Mouse (Mus musculus): Measurements from ENCODE around the gene Kazn. TPM values are rescaled to one million over a fixed set of nuclear protein-coding genes. Genes with fewer than 3 reads are reported as not detected.

Kazn gene
- polyA plus RNA-seq, 1 experiment from 2014 or later = 5.8 TPM

GRCm38 (mm10) chr4:142189960-142190359 is 49.2 kb downstream of the Kazn start:
- no peak for ATAC-seq (replicated peaks; ENCODE audit: extremely low read depth, insufficient read depth, low FRiP score)
- Histone ChIP-seq H3K4me3 (ENCODE audit: low read length) (no peak overlapping the region), H3K27ac (ENCODE audit: low read length) (no peak overlapping the region), H3K36me3 (ENCODE audit: control insufficient read depth, insufficient read depth) (no peaks in the 10 kb centered on the region), H3K27me3 (ENCODE audit: control insufficient read depth, insufficient read depth, low read length) (no peaks in the 10 kb centered on the region), H3K4me1 (ENCODE audit: control insufficient read depth, insufficient read depth, low read length) (no peaks in the 10 kb centered on the region), H3K9ac (ENCODE audit: low read length) (no peak overlapping the region), H3K9me3 (replicated peaks; ENCODE audit: control insufficient read depth, low read length) (0 out of 2 replicates have a peak, but pooled peaks cover 2% of the 10 kb centered on the region), H3K4me2 (ENCODE audit: low read depth, low read length) (no peak overlapping the region)
- whole genome bisulfite sequencing = 90% methylated on average over 8 of the region's 8 CpGs

GRCm38 (mm10) chr4:142188501-142188900 is 50.7 kb downstream of the Kazn start:
- WGBS = 89% methylated on average over 2 of the region's 2 CpGs
- H3K27ac ChIP-seq (ENCODE audit: low read length) = no peak overlapping the region
- H3K36me3 ChIP-seq (ENCODE audit: control insufficient read depth, insufficient read depth) = no peaks in the 10 kb centered on the region
- H3K27me3 ChIP-seq (ENCODE audit: control insufficient read depth, insufficient read depth, low read length) = no peaks in the 10 kb centered on the region
- no peak overlapping the region for H3K4me3 ChIP-seq (ENCODE audit: low read length)
- ATAC-seq (replicated peaks; ENCODE audit: extremely low read depth, insufficient read depth, low FRiP score) = no peak
- no peaks in the 10 kb centered on the region for H3K4me1 ChIP-seq (ENCODE audit: control insufficient read depth, insufficient read depth, low read length)
- no peak overlapping the region for H3K9ac ChIP-seq (ENCODE audit: low read length)
- 0 out of 2 replicates have a peak, but pooled peaks cover 2% of the 10 kb centered on the region for H3K9me3 ChIP-seq (replicated peaks; ENCODE audit: control insufficient read depth, low read length)
- H3K4me2 ChIP-seq (ENCODE audit: low read depth, low read length) = no peak overlapping the region

DNA sequence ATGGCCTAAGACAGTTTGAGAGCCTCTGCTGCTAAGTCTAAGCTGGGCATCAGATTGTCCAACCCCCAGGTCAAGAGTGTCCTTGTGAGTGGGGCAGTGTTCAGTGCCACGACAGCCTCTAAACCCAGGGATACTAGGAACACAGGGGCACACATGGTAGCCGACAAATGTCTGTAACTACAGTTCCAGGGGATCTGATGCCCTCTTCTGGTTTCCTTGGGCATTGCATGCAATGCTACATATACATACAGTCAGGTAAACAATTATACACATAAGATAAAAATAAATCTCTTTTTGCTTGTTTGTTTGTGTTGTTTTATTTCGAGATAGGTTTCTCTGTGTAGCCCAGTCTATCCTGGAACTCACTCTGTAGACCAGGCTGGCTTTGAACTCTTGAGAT is 53.0 kb downstream of the Kazn start:
- 93% methylated on average over 3 of the region's 3 CpGs for WGBS
- H3K4me2 ChIP-seq (ENCODE audit: low read depth, low read length) = no peak overlapping the region
- ATAC-seq (replicated peaks; ENCODE audit: extremely low read depth, insufficient read depth, low FRiP score) = no peak
- H3K4me3 ChIP-seq (ENCODE audit: low read length) = no peak overlapping the region
- H3K9me3 ChIP-seq (replicated peaks; ENCODE audit: control insufficient read depth, low read length) = 0 out of 2 replicates have a peak, but pooled peaks cover 2% of the 10 kb centered on the region
- H3K4me1 ChIP-seq (ENCODE audit: control insufficient read depth, insufficient read depth, low read length) = peaks cover 3% of the 10 kb centered on the region; the same call in 1 of the 2 replicates
- H3K27me3 ChIP-seq (ENCODE audit: control insufficient read depth, insufficient read depth, low read length) = no peaks in the 10 kb centered on the region
- H3K27ac ChIP-seq (ENCODE audit: low read length) = no peak overlapping the region
- H3K9ac ChIP-seq (ENCODE audit: low read length) = no peak overlapping the region
- H3K36me3 ChIP-seq (ENCODE audit: control insufficient read depth, insufficient read depth) = no peaks in the 10 kb centered on the region

- H3K27ac ChIP-seq (ENCODE audit: low read length) = no peak overlapping the region
Observed at GRCm38 (mm10) chr4:142185533-142185900, 53.7 kb downstream of the Kazn start.

GRCm38 (mm10) chr4:142184852-142185532 is 54.2 kb downstream of the Kazn start:
- 0 out of 2 replicates have a peak, but pooled peaks cover 2% of the 10 kb centered on the region for H3K9me3 ChIP-seq (replicated peaks; ENCODE audit: control insufficient read depth, low read length)
- peaks cover 15% of the 10 kb centered on the region for H3K4me1 ChIP-seq (ENCODE audit: control insufficient read depth, insufficient read depth, low read length)
- no peak overlapping the region for H3K4me3 ChIP-seq (ENCODE audit: low read length)
- H3K36me3 ChIP-seq (ENCODE audit: control insufficient read depth, insufficient read depth) = no peaks in the 10 kb centered on the region
- H3K4me2 ChIP-seq (ENCODE audit: low read depth, low read length) = no peak overlapping the region
- no peak overlapping the region for H3K27ac ChIP-seq (ENCODE audit: low read length)
- H3K27me3 ChIP-seq (ENCODE audit: control insufficient read depth, insufficient read depth, low read length) = no peaks in the 10 kb centered on the region
- no peak overlapping the region for H3K9ac ChIP-seq (ENCODE audit: low read length)
- 79% methylated on average over 13 of the region's 13 CpGs for WGBS
- ATAC-seq (replicated peaks; ENCODE audit: extremely low read depth, insufficient read depth, low FRiP score) = no peak

More at GRCm38 (mm10) chr4:142185533-142185900, 53.7 kb downstream of the Kazn start:
- peaks cover 9% of the 10 kb centered on the region for H3K4me1 ChIP-seq (ENCODE audit: control insufficient read depth, insufficient read depth, low read length)
- ATAC-seq (replicated peaks; ENCODE audit: extremely low read depth, insufficient read depth, low FRiP score) = no peak
- 86% methylated on average over 9 of the region's 9 CpGs for WGBS
- H3K36me3 ChIP-seq (ENCODE audit: control insufficient read depth, insufficient read depth) = no peaks in the 10 kb centered on the region
- H3K9me3 ChIP-seq (replicated peaks; ENCODE audit: control insufficient read depth, low read length) = 0 out of 2 replicates have a peak, but pooled peaks cover 2% of the 10 kb centered on the region
- H3K4me3 ChIP-seq (ENCODE audit: low read length) = no peak overlapping the region
- no peak overlapping the region for H3K9ac ChIP-seq (ENCODE audit: low read length)
- no peak overlapping the region for H3K4me2 ChIP-seq (ENCODE audit: low read depth, low read length)
- H3K27me3 ChIP-seq (ENCODE audit: control insufficient read depth, insufficient read depth, low read length) = no peaks in the 10 kb centered on the region

DNA sequence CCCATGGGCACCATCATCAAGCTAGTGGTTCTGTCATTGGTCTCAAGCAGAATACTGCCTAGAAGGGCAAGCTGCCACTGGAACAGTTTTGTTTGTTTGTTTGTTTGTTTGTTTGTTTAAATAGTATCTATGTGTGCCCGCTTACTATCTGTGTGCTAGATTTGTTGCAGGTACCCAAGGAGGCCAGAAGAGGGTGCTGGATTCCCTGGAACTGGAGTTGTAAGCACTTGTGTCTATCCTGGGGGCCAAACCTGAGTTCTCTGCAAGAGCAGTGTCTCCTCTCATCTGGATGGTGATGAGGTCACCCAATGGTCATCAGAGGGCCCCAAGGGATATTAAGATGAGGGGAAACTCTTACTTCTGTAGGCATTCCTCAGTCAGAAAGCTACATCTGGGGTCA is 55.6 kb downstream of the Kazn start:
- Histone ChIP-seq H3K36me3 (ENCODE audit: control insufficient read depth, insufficient read depth) (no peaks in the 10 kb centered on the region), H3K4me1 (ENCODE audit: control insufficient read depth, insufficient read depth, low read length) (peaks cover 29% of the 10 kb centered on the region), H3K27ac (ENCODE audit: low read length) (no peak overlapping the region), H3K9me3 (replicated peaks; ENCODE audit: control insufficient read depth, low read length) (0 out of 2 replicates have a peak, but pooled peaks cover 2% of the 10 kb centered on the region), H3K27me3 (ENCODE audit: control insufficient read depth, insufficient read depth, low read length) (no peaks in the 10 kb centered on the region), H3K4me2 (ENCODE audit: low read depth, low read length) (no peak overlapping the region), H3K4me3 (ENCODE audit: low read length) (no peak overlapping the region), H3K9ac (ENCODE audit: low read length) (no peak overlapping the region)
- ATAC-seq (replicated peaks; ENCODE audit: extremely low read depth, insufficient read depth, low FRiP score) = no peak
- 83% methylated on average over 1 of the region's 1 CpGs for WGBS

GRCm38 (mm10) chr4:142183015-142183414 is 56.2 kb downstream of the Kazn start:
- Histone ChIP-seq H3K4me1 (ENCODE audit: control insufficient read depth, insufficient read depth, low read length) (peaks cover 30% of the 10 kb centered on the region), H3K4me3 (ENCODE audit: low read length) (no peak overlapping the region)
- WGBS = 49% methylated on average over 3 of the region's 3 CpGs

DNA sequence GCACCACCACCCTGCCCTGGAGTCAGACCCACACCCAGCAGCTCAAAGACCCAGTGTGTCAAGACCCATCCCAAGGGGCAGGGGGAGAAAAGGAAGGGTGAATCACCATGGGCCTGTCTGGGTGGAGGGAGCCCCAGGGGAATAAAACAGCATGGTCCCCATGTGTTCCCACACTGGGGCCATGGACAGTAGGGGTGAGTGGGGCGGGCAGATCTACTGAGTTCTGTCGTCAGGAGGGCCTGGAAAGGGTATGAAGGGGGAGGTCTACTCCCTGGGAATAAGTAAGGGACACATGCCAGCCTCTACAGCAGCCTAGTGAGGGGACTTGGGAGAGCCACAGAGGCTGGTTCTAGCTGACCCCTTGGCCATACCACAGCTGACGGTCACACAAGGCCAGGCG is 57.6 kb downstream of the Kazn start:
- H3K27me3 ChIP-seq (ENCODE audit: control insufficient read depth, insufficient read depth, low read length) = no peaks in the 10 kb centered on the region
- 76% methylated on average over 4 of the region's 4 CpGs for WGBS
- H3K27ac ChIP-seq (ENCODE audit: low read length) = no peak overlapping the region
- no peak overlapping the region for H3K4me3 ChIP-seq (ENCODE audit: low read length)
- peaks cover 33% of the 10 kb centered on the region for H3K4me1 ChIP-seq (ENCODE audit: control insufficient read depth, insufficient read depth, low read length)
- ATAC-seq (replicated peaks; ENCODE audit: extremely low read depth, insufficient read depth, low FRiP score) = no peak
- H3K9ac ChIP-seq (ENCODE audit: low read length) = no peak overlapping the region
- H3K9me3 ChIP-seq (replicated peaks; ENCODE audit: control insufficient read depth, low read length) = 0 out of 2 replicates have a peak, but pooled peaks cover 6% of the 10 kb centered on the region
- H3K36me3 ChIP-seq (ENCODE audit: control insufficient read depth, insufficient read depth) = no peaks in the 10 kb centered on the region
- H3K4me2 ChIP-seq (ENCODE audit: low read depth, low read length) = no peak overlapping the region

More at GRCm38 (mm10) chr4:142183015-142183414, 56.2 kb downstream of the Kazn start:
- Histone ChIP-seq H3K9me3 (replicated peaks; ENCODE audit: control insufficient read depth, low read length) (0 out of 2 replicates have a peak, but pooled peaks cover 2% of the 10 kb centered on the region), H3K9ac (ENCODE audit: low read length) (no peak overlapping the region), H3K27me3 (ENCODE audit: control insufficient read depth, insufficient read depth, low read length) (no peaks in the 10 kb centered on the region), H3K36me3 (ENCODE audit: control insufficient read depth, insufficient read depth) (no peaks in the 10 kb centered on the region), H3K4me2 (ENCODE audit: low read depth, low read length) (no peak overlapping the region), H3K27ac (ENCODE audit: low read length) (no peak overlapping the region)
- ATAC-seq (replicated peaks; ENCODE audit: extremely low read depth, insufficient read depth, low FRiP score) = no peak

GRCm38 (mm10) chr4:142180874-142181273 is 58.3 kb downstream of the Kazn start:
- Histone ChIP-seq H3K36me3 (ENCODE audit: control insufficient read depth, insufficient read depth) (no peaks in the 10 kb centered on the region), H3K9ac (ENCODE audit: low read length) (peak overlapping the region; percentile 5), H3K4me2 (ENCODE audit: low read depth, low read length) (no peak overlapping the region), H3K4me1 (ENCODE audit: control insufficient read depth, insufficient read depth, low read length) (peaks cover 33% of the 10 kb centered on the region), H3K4me3 (ENCODE audit: low read length) (no peak overlapping the region), H3K27me3 (ENCODE audit: control insufficient read depth, insufficient read depth, low read length) (no peaks in the 10 kb centered on the region), H3K9me3 (replicated peaks; ENCODE audit: control insufficient read depth, low read length) (0 out of 2 replicates have a peak, but pooled peaks cover 4% of the 10 kb centered on the region), H3K27ac (ENCODE audit: low read length) (peak overlapping the region; percentile 91)
- ATAC-seq (replicated peaks; ENCODE audit: extremely low read depth, insufficient read depth, low FRiP score) = no peak
- WGBS = 78% methylated on average over 9 of the region's 9 CpGs

All from heart, embryonic 16.5 days (tissue).